ENCODE assay signal across 14 mouse cellular contexts in the genomic region with DNA sequence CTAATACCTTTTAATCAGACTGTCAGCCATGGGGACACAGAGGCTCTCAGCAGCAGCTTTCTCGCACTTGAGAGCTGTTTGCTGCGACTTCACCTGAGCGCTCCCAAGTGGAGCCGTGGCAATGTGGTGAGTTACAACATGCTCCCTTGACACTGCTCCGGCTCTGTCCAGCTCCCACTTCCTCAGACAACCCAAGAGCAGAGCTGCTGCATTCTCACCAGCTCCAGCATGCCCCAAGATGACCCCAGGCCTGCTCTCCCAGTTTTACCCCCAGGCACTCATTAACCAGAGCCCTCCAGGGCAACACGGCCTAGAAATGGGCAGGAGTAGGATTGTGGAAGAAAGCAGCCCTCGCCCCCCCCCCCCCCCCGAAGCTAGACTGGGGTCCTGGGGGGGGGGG. TPM values are rescaled to one million over a fixed set of nuclear protein-coding genes. Genes with fewer than 3 reads are reported as not detected.
"Had no signal": no experiment of that assay in that cellular context is flagged by ENCODE, and none has a peak within 500 bp of the region (broad histone marks: within the 10 kb centered on the region; RNA-seq: fewer than 3 reads in every experiment).

No protein-coding gene starts in this region.

- DNase-seq: liver; liver, embryonic 13.5 days; lung, adult 18-20 months; right cerebral cortex, postnatal 14 days; thymus, postnatal 4 days had no signal

- H3K4me3 ChIP-seq: left cerebral cortex, adult 2 months; liver, embryonic 13.5 days had no signal

- ATAC-seq: intestine, embryonic 16.5 days had no signal

- H3K9me3 ChIP-seq: liver, embryonic 13.5 days had no signal

- H3K4me2 ChIP-seq: liver, embryonic 13.5 days had no signal

- H3K27ac ChIP-seq: left cerebral cortex, adult 2 months; liver, embryonic 13.5 days had no signal

- H3K27me3 ChIP-seq: liver, embryonic 13.5 days had no signal

- H3K9ac ChIP-seq: liver, embryonic 13.5 days had no signal

RNA-seq across cellular contexts. Expression of a gene that starts 18.9 kb away (rescaled TPM):
- total RNA-seq: layer of hippocampus, postnatal 25 days had no signal
- polyA plus RNA-seq: intestine, embryonic 16.5 days; limb, embryonic 11.5 days; liver, embryonic 13.5 days; lung, embryonic 16.5 days; neural tube, embryonic 14.5 days; spleen, adult 2 months; thymus, postnatal 0 days had no signal

RNA-seq across cellular contexts. Expression of a gene that starts 20.9 kb away (rescaled TPM):
- polyA plus RNA-seq: intestine, embryonic 16.5 days had no signal

RNA-seq across cellular contexts. Expression of a gene that starts 25.6 kb away (rescaled TPM):
- polyA plus RNA-seq: liver, embryonic 13.5 days; lung, embryonic 16.5 days; midbrain, postnatal 0 days; spleen, adult 2 months had no signal
